Mouse (Mus musculus) intestine, embryonic 15.5 days (tissue): ENCODE results near the gene Zfp874a. TPM values are rescaled to one million over a fixed set of nuclear protein-coding genes. Genes with fewer than 3 reads are reported as not detected.

ENCODE experiments used
- polyA plus RNA-seq: library from polyadenylated mRNA; unstranded; fragments of >200 nt; fragmentation: Nextera tagmentation; extraction: Ambion mirVana; gene quantifications from 2 replicates; pipeline ENCODE4 v1.2.1, GENCODE M21; 2015

The Zfp874a gene
- polyA plus RNA-seq, 1 experiment from 2014 or later = 8.2 TPM

Other genes with a start within 250 kb of the Zfp874a start
- 1.7 TPM in 2 replicates for gene Zfp458, start 173.2 kb downstream of the Zfp874a start, polyA plus RNA-seq
- gene Zfp457, start 145.1 kb downstream of the Zfp874a start, polyA plus RNA-seq = 0.49 and 0.53 TPM in 2 replicates
- 1.9 and 2.7 TPM in 2 replicates for gene Zfp595, start 119.1 kb downstream of the Zfp874a start, polyA plus RNA-seq
- 0.38 TPM in 1 of 2 replicates, not detected in the other for gene Gm28044, start 91.1 kb downstream of the Zfp874a start, polyA plus RNA-seq
- gene Zfp953, start 91.0 kb downstream of the Zfp874a start, polyA plus RNA-seq = 1.0 and 1.2 TPM in 2 replicates
- gene Gm28041, start 75.9 kb downstream of the Zfp874a start, polyA plus RNA-seq = 0.39 and 0.55 TPM in 2 replicates
- gene Zfp456, start 75.8 kb downstream of the Zfp874a start, polyA plus RNA-seq = 1.4 and 1.7 TPM in 2 replicates
- gene Zfp429, start 51.8 kb downstream of the Zfp874a start, polyA plus RNA-seq = 4.8 and 5.6 TPM in 2 replicates
- gene Zfp459, start 30.2 kb downstream of the Zfp874a start, polyA plus RNA-seq = 1.6 and 3.0 TPM in 2 replicates
- gene Zfp874b, start 32.6 kb upstream of the Zfp874a start, polyA plus RNA-seq = 2.0 and 2.9 TPM in 2 replicates
- gene Zfp58, start 48.9 kb upstream of the Zfp874a start, polyA plus RNA-seq = 10.6 and 12.4 TPM in 2 replicates
- gene Gm26965, start 74.5 kb upstream of the Zfp874a start, polyA plus RNA-seq = not detected in 2 replicates
- gene Zfp87, start 74.6 kb upstream of the Zfp874a start, polyA plus RNA-seq = 18.1 and 19.3 TPM in 2 replicates
- gene Zfp748, start 102.2 kb upstream of the Zfp874a start, polyA plus RNA-seq = 11.5 and 11.7 TPM in 2 replicates
- 3.4 and 4.1 TPM in 2 replicates for gene Zfp729b, start 158.1 kb upstream of the Zfp874a start, polyA plus RNA-seq
- not detected in 2 replicates for gene Gm49345, start 186.1 kb upstream of the Zfp874a start, polyA plus RNA-seq
- gene Zfp729a, start 186.2 kb upstream of the Zfp874a start, polyA plus RNA-seq = 2.6 TPM in 2 replicates
- 9.3 and 10.1 TPM in 2 replicates for gene Zfp738, start 235.4 kb upstream of the Zfp874a start, polyA plus RNA-seq